Mouse (Mus musculus) limb, embryonic 10.5 days (tissue): Measurements from ENCODE around the gene Arpc5. TPM values are rescaled to one million over a fixed set of nuclear protein-coding genes. Genes with fewer than 3 reads are reported as not detected.

Experiments
- DNase-seq: peaks from one replicate; pipeline ENCODE4 v3.0.0-alpha.2; 2017; ENCODE audit warnings: low spot score
- H3K27ac ChIP-seq: fragments of 300-500 bp; sonication (generic); 2 replicates; pipeline ENCODE4 v1.5.1; 2016; ENCODE audit warnings: mild to moderate bottlenecking
- H3K27me3 ChIP-seq: fragments of 300-500 bp; sonication (generic); 2 replicates; pipeline ENCODE4 v1.6.1; 2016; ENCODE audit warnings: low read depth, mild to moderate bottlenecking; ENCODE audit not compliant: poor library complexity, severe bottlenecking
- H3K36me3 ChIP-seq: fragments of 300-500 bp; sonication (generic); 2 replicates; pipeline ENCODE4 v1.6.1; 2016; ENCODE audit warnings: mild to moderate bottlenecking, moderate library complexity
- H3K4me1 ChIP-seq: fragments of 300-500 bp; sonication (generic); 2 replicates; pipeline ENCODE4 v1.6.1; 2016
- H3K4me3 ChIP-seq: fragments of 300-500 bp; sonication (generic); 2 replicates; pipeline ENCODE4 v1.5.1; 2016; ENCODE audit warnings: mild to moderate bottlenecking, moderate library complexity
- H3K9me3 ChIP-seq: fragments of 300-500 bp; sonication (generic); replicated peaks from 2 replicates; pipeline ENCODE4 v1.6.1; 2016; ENCODE audit warnings: mild to moderate bottlenecking
- WGBS: fragments of 180-500 bp; shearing (Covaris S2); methylation state at CpG from one replicate; pipeline ENCODE4 v1.1.7; 2016; 5-methylcytosine and 5-hydroxymethylcytosine counted together
- polyA plus RNA-seq: library from polyadenylated mRNA; unstranded; fragments of >200 nt; fragmentation: Nextera tagmentation; extraction: Ambion mirVana; gene quantifications from 2 replicates; pipeline ENCODE4 v1.2.1, GENCODE M21; 2016

Arpc5 gene
- polyA plus RNA-seq, 1 experiment from 2014 or later: 165 TPM

DNA sequence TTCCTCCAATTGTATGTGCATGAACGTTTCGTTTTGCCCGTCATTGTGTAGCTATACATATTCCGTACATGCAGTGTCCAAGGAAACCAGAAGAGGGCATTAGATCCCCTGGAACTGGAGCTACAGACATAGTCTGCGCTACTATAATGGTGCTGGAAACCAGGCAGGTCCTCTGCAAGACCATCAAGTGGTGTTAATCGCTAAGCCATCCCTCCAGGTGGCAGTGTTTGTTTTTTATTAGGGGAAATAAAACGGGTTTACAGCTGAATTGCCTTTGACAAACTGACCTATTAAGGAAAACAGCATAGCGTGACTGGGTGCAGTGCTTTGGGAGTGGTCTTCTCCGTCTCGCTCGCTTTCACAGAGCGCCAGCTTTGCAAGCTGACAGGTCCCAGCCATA lies 23.9 kb downstream of the Arpc5 start:
- Histone ChIP-seq H3K27ac (no peak overlapping the region), H3K27me3 (no peaks in the 10 kb centered on the region), H3K4me1 (peaks cover 29% of the 10 kb centered on the region), H3K4me3 (peak overlapping the region; percentile 9; the same call in 1 of the 2 replicates), H3K36me3 (no peaks in the 10 kb centered on the region), H3K9me3 (no peaks in the 10 kb centered on the region)
- WGBS: 17% methylated on average over 12 of the region's 12 CpGs
- DNase-seq: peak; percentile 45

DNA sequence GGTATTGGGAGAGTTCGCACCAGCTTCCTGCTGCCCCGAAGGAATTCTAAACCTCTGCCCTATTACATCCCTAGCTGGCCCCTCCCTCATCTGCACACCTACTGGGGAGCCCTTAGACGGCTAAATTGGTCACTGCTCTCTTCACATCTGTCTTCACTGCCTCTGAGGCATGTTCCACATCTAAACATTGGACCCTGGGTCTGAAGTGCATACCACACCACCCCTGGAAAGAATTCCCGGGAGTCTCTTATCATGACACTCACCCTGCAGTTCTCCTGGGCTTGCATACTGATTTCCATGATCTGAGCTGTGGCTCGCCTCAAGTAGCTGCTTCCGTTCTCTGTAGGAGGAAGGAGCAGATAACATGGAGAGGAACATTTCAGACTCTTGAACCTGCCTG lies 24.5 kb downstream of the Arpc5 start:
- peak overlapping the region; percentile 39; the same call in 1 of the 2 replicates for H3K27ac ChIP-seq
- H3K4me3 ChIP-seq: 0 out of 2 replicates have a peak overlapping the region, but pooled peaks have one; percentile 9
- 11% methylated on average over 6 of the region's 6 CpGs for WGBS
- DNase-seq: no peak
- no peaks in the 10 kb centered on the region for H3K27me3 ChIP-seq
- no peaks in the 10 kb centered on the region for H3K9me3 ChIP-seq
- H3K4me1 ChIP-seq: peaks cover 29% of the 10 kb centered on the region
- no peaks in the 10 kb centered on the region for H3K36me3 ChIP-seq

GRCm38 (mm10) chr1:152791269-152791668 lies 24.9 kb downstream of the Arpc5 start:
- Histone ChIP-seq H3K4me3 (no peak overlapping the region), H3K27ac (peak overlapping the region; percentile 39; the same call in 1 of the 2 replicates), H3K4me1 (peaks cover 29% of the 10 kb centered on the region), H3K9me3 (no peaks in the 10 kb centered on the region), H3K36me3 (no peaks in the 10 kb centered on the region), H3K27me3 (no peaks in the 10 kb centered on the region)
- WGBS: 17% methylated on average over 4 of the region's 4 CpGs
- DNase-seq: no peak

DNA sequence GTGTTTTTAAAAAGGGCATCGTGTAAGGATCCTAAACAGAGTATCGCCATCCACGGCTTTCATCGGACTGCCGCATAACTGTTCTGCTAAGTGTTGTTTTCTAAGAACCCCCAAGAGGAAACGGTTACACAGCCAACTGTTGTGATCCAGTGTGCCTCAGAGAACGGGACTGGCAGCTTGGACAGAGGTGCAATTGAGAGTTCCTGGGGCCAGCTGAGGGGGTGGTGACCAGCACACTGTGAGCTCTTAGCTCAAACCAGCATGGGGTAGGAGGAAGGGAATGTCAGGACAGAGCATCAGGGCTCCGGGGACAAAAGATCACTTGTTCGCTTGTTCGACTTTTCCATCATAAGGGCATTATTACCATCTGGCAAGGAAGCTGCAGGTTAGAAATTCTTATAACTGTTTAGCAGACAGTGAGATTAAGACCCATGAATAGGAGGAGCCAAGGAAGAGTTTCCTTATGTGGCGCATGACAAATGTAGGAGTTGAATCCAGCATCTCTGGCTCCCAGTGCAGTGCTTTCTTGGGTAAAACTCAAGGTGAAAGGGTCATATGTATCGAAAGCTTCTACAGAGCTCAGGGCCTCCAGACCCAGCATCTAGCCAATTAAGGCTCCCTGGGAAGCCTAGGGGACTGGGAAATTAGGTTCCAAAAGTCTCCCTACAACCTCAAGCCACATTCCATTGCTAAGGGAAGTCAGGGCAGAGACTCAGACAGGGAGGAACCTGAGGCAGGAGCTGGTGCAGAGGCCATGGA lies 26.6 kb downstream of the Arpc5 start:
- peaks cover 29% of the 10 kb centered on the region for H3K4me1 ChIP-seq
- H3K36me3 ChIP-seq: no peaks in the 10 kb centered on the region
- 65% methylated on average over 12 of the region's 12 CpGs for WGBS
- no peak overlapping the region; the same call in 1 of the 2 replicates for H3K27ac ChIP-seq
- no peaks in the 10 kb centered on the region for H3K27me3 ChIP-seq
- no peak overlapping the region for H3K4me3 ChIP-seq
- DNase-seq: no peak
- no peaks in the 10 kb centered on the region for H3K9me3 ChIP-seq

DNA sequence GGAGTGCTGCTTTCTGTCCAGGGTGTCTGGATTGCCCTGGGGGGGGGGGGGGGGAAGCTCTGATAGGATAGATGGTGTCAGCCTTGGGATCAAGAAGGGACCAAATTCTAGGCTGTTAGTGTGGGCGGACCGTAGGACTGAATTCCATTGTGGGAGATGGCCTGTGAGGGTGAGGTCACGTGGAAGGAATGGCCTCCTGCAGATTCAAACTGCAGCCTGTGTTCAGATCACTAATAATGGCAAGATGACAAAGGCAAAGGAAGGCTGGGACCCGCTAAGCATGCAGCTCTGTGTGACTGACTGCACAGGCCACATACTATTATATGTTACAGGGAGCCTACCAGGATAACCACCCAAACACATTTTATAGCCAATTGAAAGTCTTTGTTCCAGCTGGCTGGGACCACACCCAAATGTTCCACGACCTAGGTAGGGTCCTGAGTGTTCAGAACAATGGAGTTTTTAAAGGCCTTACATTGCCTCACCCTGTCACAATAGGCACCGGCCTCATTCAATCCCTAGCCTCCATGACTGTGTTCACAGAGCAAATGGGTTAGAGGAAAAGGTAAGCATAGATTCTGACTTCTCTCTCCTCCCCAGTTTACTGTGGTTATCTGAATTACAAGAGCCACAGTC lies 27.3 kb downstream of the Arpc5 start:
- Histone ChIP-seq H3K9me3 (no peaks in the 10 kb centered on the region), H3K27ac (no peak overlapping the region; the same call in 1 of the 2 replicates), H3K36me3 (no peaks in the 10 kb centered on the region), H3K4me1 (peaks cover 23% of the 10 kb centered on the region), H3K27me3 (no peaks in the 10 kb centered on the region), H3K4me3 (no peak overlapping the region)
- 75% methylated on average over 6 of the region's 6 CpGs for WGBS
- DNase-seq: no peak

DNA sequence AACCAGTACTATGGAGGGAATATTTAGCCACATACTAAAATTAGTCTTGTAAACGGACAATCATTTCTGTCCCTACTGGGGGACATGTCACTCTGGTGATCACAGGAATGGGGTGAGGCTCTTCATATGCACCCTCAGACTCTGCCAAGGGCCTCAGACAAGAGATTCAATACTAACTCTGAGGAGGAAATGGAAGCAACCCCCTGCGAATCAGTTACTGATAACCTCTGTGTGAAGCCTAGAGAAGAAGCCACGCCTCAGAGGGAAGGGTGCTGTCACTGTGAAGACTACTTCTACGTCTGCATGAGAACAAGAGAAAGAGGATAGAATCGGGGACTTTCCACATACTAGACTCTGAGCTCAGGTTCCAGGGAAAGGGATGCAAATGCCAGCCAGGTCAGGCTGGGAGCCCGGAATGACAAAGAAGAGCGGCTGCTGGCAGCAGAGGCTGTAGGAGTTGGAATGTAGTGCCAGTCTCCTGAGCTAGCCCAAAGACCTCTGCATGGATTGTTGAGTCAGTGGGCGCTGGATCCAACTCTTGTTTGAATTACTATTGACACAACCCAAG lies 29.4 kb downstream of the Arpc5 start:
- Histone ChIP-seq H3K36me3 (no peaks in the 10 kb centered on the region), H3K4me1 (peaks cover 21% of the 10 kb centered on the region), H3K4me3 (no peak overlapping the region), H3K9me3 (no peaks in the 10 kb centered on the region), H3K27me3 (no peaks in the 10 kb centered on the region), H3K27ac (no peak overlapping the region)
- no peak for DNase-seq
- 73% methylated on average over 8 of the region's 8 CpGs for WGBS

DNA sequence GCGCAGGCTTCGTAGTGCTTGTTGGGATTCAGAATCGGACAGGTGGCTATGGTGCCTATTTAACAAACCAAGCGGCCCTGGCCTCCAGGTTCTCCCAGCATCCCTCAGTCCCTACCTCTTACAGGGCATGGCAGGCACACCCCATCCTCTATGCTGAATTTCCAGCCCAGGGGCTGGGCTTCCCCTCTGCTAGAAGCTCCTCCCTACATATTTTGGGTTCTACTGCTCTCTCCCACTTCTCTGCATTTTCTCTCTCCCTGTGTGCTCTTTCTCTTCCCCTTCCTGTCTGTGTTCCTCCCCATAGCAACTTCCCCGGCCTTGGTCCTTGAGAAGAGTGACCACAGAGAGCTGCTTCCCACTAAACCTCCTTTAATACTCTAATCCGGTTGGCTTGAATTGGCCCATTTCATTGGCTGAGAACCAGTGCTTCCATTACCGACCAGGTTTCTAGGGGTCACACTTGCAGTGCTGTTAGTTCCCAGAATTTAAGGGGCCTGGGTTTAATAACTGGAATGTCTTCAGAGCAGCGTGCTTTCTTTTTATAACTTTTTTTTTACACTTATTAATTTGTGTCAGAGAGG lies 30.4 kb downstream of the Arpc5 start:
- no peaks in the 10 kb centered on the region for H3K9me3 ChIP-seq
- no peak for DNase-seq
- peaks cover 13% of the 10 kb centered on the region for H3K4me1 ChIP-seq
- H3K4me3 ChIP-seq: no peak overlapping the region
- no peaks in the 10 kb centered on the region for H3K27me3 ChIP-seq
- no peak overlapping the region for H3K27ac ChIP-seq
- 86% methylated on average over 8 of the region's 8 CpGs for WGBS
- no peaks in the 10 kb centered on the region for H3K36me3 ChIP-seq

GRCm38 (mm10) chr1:152798125-152798524 lies 31.8 kb downstream of the Arpc5 start:
- no peaks in the 10 kb centered on the region for H3K27me3 ChIP-seq
- H3K9me3 ChIP-seq: no peaks in the 10 kb centered on the region
- no peak for DNase-seq
- no peak overlapping the region for H3K27ac ChIP-seq
- H3K4me1 ChIP-seq: peaks cover 7% of the 10 kb centered on the region
- 84% methylated on average over 9 of the region's 9 CpGs for WGBS
- H3K36me3 ChIP-seq: no peaks in the 10 kb centered on the region
- H3K4me3 ChIP-seq: no peak overlapping the region

DNA sequence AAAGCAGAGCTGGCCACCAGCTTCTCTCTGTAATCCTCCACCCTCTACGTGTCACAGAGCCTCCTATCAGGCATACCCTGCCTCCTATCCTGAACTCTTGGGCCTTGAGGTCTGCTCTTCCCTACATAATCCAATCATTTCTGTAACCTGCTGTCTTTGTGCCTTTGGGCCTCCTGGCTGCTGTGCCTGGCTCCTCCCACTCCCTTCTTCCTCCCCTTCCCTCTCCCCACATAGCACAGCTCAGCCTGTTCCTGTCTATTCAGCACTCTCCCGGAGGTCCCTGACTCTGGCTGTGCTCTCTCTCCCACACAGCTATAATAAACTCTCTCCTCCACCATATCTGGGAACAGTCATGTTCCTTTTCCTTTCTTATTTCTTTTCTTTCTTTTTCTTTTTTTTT lies 33.6 kb downstream of the Arpc5 start, which contains the start of gene Ncf2:
Ncf2 (plus strand) TSS at position 298 of the 400 bp plus-strand sequence.
- Histone ChIP-seq H3K36me3 (no peaks in the 10 kb centered on the region), H3K4me1 (peaks cover 3% of the 10 kb centered on the region; the same call in 1 of the 2 replicates), H3K4me3 (no peak within 1 kb of the TSS), H3K27me3 (no peaks in the 10 kb centered on the region), H3K9me3 (no peaks in the 10 kb centered on the region), H3K27ac (no peak within 1 kb of the TSS)
- WGBS: 15% methylated on average over 2 of the region's 2 CpGs
- DNase-seq: no peak

GRCm38 (mm10) chr1:152800633-152801176 lies 34.4 kb downstream of the Arpc5 start:
- H3K27ac ChIP-seq: no peak overlapping the region
- WGBS: 86% methylated on average over 13 of the region's 13 CpGs
- H3K4me3 ChIP-seq: no peak overlapping the region
- H3K4me1 ChIP-seq: peaks cover 3% of the 10 kb centered on the region; the same call in 1 of the 2 replicates
- no peak for DNase-seq
- H3K9me3 ChIP-seq: no peaks in the 10 kb centered on the region
- H3K27me3 ChIP-seq: no peaks in the 10 kb centered on the region
- no peaks in the 10 kb centered on the region for H3K36me3 ChIP-seq

DNA sequence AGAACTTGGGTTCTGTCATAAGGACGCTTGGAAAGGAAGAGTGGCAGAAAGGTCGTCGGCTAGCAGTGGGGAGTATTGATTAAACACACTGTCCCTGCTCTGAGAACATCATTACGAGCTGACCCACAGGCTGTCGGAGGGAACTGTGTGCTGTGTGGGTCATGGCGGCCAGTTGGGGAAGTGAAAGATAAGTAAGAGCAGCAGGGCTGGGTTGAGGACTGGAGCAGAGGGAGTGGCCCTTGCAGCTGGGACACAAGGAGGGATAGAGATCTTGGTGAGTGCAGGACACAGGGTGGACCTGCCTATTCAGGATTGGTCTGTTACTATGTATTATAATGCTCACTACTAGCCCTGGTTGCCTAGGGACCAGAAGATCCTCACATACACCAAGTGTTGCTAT lies 38.6 kb downstream of the Arpc5 start:
- DNase-seq: no peak
- 88% methylated on average over 6 of the region's 6 CpGs for WGBS
- H3K36me3 ChIP-seq: no peaks in the 10 kb centered on the region

GRCm38 (mm10) chr1:152807619-152808391 lies 41.5 kb downstream of the Arpc5 start:
- Histone ChIP-seq H3K9me3 (no peaks in the 10 kb centered on the region), H3K36me3 (no peaks in the 10 kb centered on the region), H3K4me3 (no peak overlapping the region), H3K4me1 (peaks cover 16% of the 10 kb centered on the region), H3K27ac (no peak overlapping the region; the same call in 1 of the 2 replicates), H3K27me3 (no peaks in the 10 kb centered on the region)
- WGBS: 63% methylated on average over 18 of the region's 18 CpGs
- DNase-seq: no peak

More for the DNA sequence above, 38.6 kb downstream of the Arpc5 start:
- Histone ChIP-seq H3K4me1 (peaks cover 15% of the 10 kb centered on the region), H3K27ac (no peak overlapping the region), H3K4me3 (no peak overlapping the region), H3K27me3 (no peaks in the 10 kb centered on the region), H3K9me3 (no peaks in the 10 kb centered on the region)
